Mouse (Mus musculus): Measurements from ENCODE around the gene Tppp. TPM values are rescaled to one million over a fixed set of nuclear protein-coding genes. Genes with fewer than 3 reads are reported as not detected.
"Not testable (repeated sequence)": the region's sequence is repeated elsewhere in the genome, so short reads cannot be mapped to it uniquely, and the experiment has no call there.

Gene Tppp
- polyA plus RNA-seq (2017; shearing (Covaris generic)): under 1 TPM; 0.24 to 0.73 TPM

DNA sequence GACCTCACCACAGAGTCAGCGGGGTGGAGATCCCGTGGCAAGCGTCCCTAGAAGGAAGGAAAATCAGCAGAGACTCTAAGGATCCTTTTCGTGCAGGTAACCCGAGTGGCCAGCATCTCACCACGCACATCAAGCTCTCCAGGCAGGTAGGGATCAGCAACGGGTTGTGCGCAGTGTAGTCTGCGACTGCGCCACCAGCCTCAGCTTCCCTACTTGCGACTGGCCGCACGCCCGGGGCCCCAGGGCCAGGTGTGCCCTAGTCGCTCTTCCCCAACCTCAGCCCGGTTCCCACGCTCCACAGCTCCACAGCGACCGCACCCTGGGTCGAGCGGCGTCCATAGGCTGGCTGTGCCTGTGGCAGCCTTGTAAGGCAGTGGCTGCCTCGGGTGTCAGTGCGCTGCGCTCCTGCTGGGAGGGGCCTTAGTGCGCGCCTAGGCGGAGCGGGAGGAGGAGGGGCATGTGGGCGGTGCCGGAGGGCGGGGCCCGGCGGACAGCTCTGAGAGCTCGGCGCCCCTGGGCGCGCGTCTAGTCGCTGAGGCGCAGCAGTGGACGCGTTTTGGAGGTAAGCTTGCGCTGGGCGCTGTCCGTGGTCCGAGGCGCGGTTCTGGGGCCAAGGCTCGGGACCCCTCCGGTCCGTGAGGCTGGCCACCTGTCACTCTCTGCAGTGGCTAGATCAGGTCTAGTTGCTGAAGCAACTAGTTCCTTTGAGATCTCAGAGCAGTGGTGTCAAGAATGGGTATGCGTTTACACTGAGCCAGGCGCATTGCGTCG lies at the start of gene Tppp:
Tppp (plus strand) TSS at position 460 of the 771 bp plus-strand sequence.
- ATAC-seq: peak; percentile 95

DNA sequence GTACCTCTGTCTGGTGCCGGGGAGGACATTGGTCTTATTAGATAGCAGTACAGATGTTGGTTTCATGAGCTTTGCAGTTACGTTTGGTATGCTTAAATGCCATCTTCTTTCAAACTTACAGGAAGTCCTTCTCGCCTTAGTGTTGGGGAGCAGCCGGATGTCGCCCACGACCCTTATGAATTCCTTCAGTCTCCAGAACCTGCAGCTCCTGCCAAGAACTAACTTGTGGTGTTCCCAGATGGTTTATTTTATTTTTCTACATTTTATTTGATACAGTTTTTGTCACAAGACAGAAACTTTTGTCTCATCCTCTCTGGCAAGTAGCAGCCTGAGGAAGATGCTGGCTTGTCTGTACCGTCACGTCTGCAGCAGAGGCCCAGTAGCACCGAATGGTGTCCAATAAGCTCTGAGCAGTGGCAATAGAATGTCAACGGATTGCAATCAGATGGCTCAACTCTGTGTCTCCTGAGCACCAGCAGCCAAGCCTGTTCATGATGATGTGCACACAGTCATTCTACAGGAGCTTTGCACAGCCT lies 49.0 kb upstream of the Tppp start:
- no peak for ATAC-seq

DNA sequence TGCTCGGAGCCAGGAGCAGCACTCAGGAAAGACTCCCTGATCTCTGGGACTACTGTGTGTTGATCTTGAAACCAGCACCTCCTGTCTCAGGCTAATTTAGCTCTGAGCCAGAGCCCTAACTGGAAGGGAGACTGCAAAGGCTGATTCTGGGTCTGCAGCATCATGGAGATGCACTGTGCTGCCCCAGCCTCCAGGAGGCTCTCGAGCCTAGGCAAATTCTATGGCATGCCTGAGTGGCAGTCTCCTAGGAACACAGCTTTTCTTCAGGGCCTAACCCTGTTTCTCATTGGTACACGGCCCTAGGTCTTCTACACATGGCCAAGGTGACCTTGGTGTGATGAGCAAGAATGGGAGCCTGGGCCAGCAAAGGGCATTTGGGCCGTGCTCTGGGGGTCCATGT lies 48.0 kb upstream of the Tppp start:
- no peak for ATAC-seq

DNA sequence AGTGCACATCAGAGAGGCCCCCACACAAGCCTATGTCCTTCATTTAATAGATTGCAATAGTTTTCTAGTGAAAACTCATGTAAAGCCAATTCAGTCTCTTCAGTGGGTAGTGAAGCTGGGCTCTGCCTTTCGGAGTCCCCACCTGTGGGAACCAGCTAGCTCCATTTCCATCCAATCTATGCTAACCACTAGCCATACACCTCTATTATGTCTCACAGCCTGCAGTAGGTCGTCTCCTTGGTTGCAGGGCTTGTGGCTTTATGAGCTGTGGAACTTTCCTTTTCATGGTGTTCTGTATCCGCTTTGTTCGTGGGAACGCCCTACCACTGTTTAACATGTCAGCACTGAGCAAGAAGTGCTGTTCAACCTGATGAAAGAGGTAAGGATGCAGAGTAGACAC lies 45.7 kb upstream of the Tppp start, which contains the start of gene Zdhhc11:
Zdhhc11 (plus strand) TSS at position 301 of the 400 bp plus-strand sequence.
- ATAC-seq: no peak

DNA sequence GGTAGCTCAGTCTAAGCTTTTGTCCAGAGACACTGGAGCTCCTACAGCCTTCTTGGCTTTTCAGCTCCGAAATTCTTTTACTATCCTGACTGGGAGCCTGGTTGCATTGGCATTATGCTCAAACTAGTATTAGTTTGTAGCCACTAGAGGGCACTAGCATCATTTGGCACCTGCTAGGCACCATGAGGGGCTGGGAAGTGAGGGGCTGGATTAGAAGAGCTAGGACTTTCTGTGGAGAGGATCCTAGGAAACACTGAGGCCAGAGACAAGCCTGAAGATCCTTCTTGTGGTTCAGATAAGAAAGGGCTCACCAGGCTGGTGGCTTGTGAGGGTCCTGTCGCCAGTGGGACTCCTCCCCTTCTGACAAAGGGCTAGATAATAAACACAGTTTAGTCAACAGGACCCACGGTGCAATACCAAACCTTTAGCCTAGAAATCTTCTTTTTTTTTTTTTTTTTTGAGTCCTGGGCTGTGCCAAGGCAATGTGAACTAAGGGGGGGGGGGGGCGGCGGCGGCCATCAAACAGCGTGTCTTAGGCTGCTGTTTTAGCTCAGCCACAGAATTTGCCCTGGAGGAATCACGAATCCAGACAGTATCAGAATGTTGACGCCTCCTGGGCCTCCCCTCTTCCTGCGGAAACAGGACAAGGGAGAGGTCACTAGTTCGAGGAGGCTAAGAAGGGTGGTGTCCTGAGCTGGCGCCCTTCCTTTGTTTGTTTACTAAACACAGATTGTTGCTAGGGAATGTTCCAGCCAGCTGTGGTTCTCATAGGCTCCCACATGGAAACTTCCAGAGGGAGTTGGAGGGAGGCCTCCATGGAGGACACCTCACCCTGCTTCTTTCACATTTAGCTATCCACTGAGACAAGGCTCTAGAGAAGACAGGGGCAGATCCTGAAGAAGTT lies 38.4 kb upstream of the Tppp start:
- peak; percentile 57 for ATAC-seq

DNA sequence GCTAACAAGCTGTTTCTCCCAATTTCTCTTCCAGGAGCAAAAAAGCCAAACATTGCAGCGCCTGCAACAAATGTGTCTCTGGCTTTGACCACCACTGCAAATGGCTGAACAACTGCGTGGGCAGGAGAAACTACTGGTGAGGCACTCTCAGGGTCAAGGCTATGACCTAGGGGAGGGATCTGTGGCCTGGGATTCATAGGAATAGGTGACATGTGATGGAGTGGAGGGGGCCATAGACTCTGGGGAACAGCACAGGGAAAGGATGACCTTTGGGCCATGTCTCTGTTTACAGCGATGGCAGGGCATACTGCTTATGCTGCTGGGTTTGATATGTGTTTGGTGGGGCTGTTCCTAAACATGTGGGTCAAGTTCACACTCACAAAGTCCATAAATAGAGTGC lies 34.7 kb upstream of the Tppp start:
- no peak for ATAC-seq

DNA sequence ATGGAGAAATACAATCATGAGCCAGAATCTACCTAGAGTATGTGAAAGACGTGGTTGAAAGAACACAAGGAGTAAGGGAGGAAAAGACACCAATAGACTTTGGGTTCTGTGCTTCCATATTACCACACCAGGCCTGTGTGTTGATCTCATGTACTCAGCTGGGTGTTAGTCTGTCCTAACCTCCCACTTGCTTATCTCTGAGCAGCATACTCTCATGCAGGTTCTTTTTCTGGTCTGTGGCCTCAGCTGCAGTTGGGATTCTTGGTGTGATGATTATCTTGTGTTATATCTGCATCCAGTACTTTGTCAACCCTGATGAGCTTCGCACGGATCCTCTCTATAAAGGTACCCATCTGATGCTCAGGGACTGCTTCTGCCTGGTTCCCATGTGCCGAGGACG lies 32.3 kb upstream of the Tppp start:
- ATAC-seq: no peak

DNA sequence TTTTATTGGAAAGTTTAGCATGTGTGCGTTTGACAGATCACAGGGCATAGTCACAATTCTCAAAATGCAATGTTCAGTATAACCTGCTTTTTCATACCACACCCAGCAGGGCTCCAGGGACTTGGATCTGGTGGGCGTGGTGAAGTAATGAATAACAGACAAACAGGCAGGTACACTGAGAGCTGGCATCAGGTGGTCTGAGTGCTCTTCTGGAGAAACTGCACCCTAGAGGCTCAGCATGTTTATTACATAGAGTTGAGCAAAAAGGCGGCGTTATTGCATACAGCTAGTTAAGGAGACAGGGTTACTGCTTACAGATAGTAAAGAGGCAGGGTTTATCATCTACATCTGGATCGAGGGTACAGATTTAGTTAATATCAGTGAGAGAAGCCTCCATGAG lies 18.9 kb upstream of the Tppp start:
- no peak for ATAC-seq

DNA sequence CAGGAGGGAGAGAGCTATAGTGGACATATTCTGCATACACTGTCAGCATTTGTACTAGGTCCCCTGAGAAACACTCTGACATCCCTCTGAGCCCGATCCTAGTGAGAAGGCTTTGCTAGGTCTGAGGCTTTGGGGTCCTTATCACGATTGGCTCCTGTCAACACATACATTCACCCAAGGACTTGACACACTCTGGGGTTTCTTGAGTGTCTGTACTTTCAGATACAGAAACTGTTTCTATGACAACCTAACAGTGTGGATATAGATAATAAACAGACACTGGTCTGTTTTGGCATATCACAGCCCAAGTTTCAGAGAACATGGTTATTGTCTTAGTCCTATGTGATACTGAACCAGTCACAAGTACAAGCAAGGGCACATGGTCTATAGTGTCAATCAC lies 18.4 kb upstream of the Tppp start:
- no peak for ATAC-seq

DNA sequence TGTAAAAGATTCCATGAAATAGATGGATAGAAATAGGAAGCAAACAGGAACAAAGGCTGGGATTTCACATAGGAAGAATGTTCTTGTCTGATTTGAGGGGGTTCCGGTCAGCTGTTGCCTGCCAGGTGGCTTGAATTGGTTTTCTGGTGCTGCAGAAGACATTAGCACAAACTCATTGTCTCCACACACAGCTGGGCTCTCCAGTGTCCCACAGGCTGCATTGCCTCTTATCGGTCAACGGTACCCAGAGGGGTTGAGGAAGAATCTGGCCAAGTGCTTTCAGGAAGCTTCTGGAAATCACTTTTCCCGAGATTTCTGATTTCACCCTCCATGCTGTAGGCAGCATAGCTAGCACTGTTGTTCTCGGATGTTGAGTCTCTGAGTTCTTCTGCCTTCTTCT lies 17.9 kb upstream of the Tppp start:
- ATAC-seq: no peak

DNA sequence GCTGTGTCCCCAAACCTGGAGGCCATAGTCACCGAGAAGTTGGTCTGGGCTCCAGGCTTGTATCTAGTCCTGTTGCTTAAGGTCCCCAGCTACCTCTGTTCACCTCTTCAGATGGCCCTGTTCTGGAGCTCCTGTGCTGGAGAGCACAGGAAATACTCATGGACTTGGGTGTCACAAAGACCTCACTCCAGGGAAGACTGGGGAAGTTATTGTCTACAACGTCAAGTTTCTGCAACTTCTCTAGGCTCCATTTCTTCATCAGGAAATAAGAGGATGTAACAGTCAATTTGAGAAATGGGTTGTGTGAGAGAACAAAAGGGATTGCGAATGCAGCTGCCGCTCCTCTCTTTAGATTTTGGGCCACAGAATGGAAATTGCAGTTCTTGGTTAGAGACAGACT lies 12.8 kb upstream of the Tppp start:
- ATAC-seq: no peak

DNA sequence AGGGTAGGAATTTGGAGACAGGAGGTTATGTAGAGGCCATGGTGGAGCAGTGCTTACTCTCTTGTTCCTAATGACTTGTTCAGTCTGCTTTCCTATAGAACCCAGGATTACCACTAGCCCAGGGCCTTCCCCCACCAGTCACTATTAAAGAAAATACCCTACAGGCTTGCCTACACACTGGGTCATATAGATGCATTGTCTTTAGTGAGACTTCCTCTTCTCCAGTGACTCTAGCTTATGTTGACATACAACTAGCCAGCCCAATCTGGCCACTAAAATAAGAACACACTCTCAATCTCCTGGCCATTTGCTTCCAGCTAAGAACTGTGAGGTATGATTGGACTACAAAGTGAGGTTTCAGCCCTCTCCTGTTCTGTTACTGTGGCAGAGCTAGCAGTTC lies 8.7 kb upstream of the Tppp start:
- no peak for ATAC-seq

DNA sequence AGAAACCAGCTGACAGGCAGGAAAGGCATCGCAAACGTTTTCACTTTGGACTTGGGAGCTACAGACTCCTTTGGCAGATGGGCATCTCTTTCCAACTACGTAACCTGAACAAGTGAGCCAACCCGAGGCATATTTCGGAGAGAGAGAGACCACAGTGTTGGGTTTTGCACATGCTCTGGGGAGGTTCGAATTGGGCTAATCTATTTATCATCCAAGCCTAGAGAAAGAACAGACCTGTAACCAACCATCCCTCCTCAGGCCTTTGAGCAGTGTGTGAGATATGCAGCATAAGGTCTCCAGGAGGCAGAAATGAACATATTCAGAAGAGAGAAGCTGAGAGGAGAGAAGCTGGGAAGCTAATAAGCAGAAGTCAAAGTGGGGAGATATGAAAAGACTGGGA lies 8.2 kb upstream of the Tppp start:
- ATAC-seq: no peak

DNA sequence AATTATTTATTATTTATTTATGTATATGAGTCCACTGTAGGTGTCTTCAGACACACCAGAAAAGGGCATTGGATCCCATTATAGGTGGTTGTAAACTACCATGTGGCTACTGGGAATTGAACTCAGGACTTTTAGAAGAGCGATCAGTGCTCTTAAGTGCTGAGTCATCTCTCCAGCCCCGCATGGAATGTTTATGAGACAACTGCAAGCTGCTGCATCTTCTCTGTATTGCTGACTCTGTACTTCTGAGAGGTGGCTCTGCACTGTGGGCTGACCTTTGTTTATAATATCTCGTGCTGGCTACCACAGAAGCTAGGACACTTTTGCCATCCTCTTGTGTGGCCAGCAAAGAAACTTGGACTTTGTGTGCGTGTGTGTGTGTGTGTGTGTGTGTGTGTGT lies 7.7 kb upstream of the Tppp start:
- ATAC-seq: no peak

DNA sequence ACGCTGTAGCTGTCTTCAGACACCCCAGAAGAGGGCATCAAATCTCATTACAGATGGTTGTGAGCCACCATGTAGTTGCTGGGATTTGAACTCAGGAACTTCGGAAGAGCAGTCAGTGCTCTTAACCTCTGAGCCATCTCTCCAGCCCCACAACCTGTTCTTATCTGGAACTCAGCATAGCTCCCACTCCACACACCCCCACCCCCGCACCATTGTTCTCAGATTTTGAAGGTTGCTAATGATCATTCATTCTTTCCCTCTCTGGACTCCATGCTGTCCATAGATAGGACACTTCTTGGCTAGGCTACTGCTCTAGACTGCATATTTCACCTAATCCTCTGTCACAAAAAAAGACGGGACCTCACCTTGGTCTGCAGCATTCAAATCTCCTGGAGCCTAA lies 2.3 kb upstream of the Tppp start:
- not testable (repeated sequence) for ATAC-seq

DNA sequence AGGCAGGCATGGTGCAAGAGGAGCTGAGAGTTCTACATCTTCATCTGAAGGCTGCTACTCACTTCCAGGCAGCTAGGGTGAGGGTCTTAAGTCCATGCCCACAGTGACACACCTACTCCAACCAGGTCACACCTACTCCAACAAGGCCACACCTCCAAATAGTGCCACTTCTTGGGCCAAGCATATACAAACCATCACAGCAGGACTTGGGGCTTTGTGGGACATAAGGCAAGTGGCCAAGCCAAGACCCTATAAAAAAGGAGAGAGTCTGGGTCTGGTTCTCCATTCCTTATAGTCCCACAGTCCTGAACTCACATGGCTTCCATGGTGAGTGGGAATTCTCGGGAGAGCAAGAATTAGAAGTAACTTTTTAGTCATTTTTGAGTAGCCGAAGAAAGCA lies 991 bp upstream of the Tppp start:
- ATAC-seq: not testable (repeated sequence)

DNA sequence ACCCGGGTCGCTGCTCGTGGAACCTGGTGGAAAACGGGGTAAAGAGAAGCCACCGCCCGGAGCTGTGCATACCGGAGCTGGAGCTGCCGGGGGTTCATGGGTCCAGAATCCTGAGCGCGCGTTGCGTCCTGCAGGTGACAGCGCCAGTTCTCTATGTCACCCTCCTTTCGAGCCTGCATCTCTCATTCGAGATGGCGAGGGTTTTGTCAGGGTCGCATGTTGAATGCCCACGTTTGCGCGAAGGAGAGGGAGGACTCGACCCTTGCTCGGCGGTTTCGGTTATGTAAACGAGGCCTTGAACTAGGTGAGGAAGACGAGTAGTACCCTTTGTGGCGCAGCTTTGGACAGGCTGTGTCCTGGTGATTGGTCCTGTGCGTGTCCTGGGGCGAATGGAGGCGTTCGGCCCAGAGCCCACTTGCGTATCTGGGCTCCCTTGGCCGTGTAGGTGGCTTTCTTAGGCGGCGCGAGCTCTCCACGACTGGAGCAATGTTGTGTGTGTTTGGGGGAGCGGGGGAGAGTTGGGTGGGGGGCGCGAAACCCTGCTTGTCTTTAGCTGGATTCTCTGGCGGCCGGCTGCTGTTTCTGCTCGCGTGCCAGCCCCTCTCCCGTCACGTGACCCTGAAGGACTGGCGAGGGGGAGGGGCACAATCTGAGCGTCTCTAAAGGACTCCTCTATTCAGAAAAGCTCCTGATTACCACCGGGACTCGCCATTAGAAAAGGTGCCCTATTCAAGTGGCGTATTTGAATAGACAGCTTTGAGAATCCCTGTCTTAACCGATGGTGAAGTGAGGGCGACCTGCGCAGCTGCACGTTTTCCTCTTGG lies 796 bp downstream of the Tppp start:
- ATAC-seq: peak; percentile 7

DNA sequence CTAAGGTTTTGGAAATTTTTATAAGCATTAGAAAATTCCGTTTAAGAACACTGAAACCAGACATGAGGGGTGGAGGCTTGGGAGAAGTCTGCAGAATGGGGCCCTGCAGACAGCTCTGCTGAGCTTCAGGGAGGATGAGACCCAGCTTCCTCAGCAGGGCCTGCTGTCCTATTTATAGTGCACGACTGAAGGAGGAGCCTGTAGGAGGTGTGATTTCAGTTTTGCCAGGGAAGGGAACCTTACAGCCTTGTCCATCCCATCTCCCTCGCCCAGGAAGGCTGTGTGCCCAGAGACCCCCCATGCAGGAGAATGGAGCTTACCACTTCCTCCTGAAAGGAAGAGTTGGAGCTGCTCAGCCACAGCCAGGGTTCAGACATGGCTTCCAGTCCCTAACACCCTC lies 1.5 kb downstream of the Tppp start:
- ATAC-seq: no peak

DNA sequence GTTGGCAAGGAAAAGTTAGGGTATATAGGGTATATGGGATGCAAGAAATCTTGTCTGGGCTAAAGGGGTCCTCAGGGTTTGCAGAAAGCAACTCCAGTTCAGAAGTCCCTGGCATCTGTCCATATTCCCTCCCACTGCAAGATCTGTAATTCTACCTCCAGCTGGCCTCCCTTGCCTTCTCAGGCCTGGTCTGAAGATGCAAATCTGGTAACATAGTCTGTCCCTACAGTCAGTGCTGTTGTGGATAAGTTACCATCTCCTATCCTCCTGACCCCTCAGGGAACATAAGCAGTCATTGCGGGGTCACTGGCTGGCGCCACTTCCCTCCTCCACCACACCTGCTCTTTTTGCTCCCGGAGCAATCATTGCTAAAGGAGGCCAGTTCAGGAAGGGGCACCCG lies 6.7 kb downstream of the Tppp start:
- no peak for ATAC-seq

DNA sequence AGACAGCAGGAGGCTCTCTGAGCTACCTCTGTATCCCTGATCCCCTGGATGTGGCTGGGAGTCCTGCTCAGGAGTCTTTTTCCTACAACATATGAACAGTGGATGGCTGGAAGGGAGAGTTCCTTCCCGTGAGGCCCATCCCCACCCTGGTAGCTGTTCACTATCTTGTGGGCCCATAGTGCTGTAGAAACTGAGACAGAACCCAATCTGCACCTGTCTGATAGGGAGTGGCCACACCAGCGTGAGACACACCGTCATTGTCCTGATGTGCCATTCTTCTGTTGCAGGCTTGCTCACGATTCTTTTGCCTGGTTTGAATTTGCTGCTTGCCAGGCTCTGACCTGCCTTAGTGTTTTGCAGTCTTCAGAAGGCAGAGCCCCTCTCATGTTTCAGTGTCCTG lies 8.2 kb downstream of the Tppp start:
- no peak for ATAC-seq

DNA sequence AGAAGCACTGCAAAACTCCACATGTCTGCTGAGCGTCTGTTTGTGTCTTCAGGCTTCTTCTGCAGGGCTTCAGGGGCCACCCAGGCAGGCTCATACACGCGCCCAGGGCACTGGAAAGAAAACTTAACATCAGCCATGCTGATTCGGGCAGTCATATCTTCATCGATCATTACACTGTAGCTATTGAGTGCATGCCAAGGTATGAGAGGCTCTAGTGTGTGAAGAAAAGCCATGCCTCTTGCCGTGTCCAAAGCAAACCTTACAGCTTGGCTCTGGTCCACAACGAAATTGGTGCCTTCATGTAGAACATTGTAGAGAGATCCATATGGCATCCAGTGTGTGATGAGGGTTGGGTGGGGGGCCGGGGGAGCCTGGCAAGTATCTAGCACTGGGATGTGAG lies 9.8 kb downstream of the Tppp start:
- not testable (repeated sequence) for ATAC-seq
